Mouse (Mus musculus) neural tube, embryonic 14.5 days (tissue): ENCODE results near the gene Klhl8. TPM values are rescaled to one million over a fixed set of nuclear protein-coding genes. Genes with fewer than 3 reads are reported as not detected.

Experiments used
- ATAC-seq: fragments of 200-750 bp; cut with Nextera tagmentation; 2 replicates; pipeline ENCODE4 v1.8.0; 2017; ENCODE audit warnings: low read depth, mild to moderate bottlenecking, moderate TSS enrichment, moderate library complexity
- H3K27ac ChIP-seq: fragments of 300-500 bp; sonication (generic); 2 replicates; pipeline ENCODE4 v1.5.1; 2014; ENCODE audit warnings: low read depth, mild to moderate bottlenecking, control low read depth, low read length, moderate library complexity, mixed read lengths
- H3K27me3 ChIP-seq: fragments of 300-500 bp; sonication (generic); 2 replicates; pipeline ENCODE4 v1.6.1; 2014; ENCODE audit warnings: low read length; ENCODE audit not compliant: control insufficient read depth, insufficient read depth
- H3K36me3 ChIP-seq: fragments of 300-500 bp; sonication (generic); 2 replicates; pipeline ENCODE4 v1.6.1; 2014; ENCODE audit warnings: low read length, mixed read lengths; ENCODE audit not compliant: control insufficient read depth, insufficient read depth
- H3K4me1 ChIP-seq: fragments of 300-500 bp; sonication (generic); 2 replicates; pipeline ENCODE4 v1.6.1; 2014; ENCODE audit warnings: low read length; ENCODE audit not compliant: control insufficient read depth, insufficient read depth
- H3K4me2 ChIP-seq: fragments of 300-500 bp; sonication (generic); 2 replicates; pipeline ENCODE4 v1.6.1; 2014; ENCODE audit warnings: mild to moderate bottlenecking, low read depth, low read length, control low read depth
- H3K4me3 ChIP-seq: fragments of 300-500 bp; sonication (generic); 2 replicates; pipeline ENCODE4 v1.5.1; 2014; ENCODE audit warnings: low read depth, low read length, control low read depth, mixed read lengths
- H3K9ac ChIP-seq: fragments of 300-500 bp; sonication (generic); replicated peaks from 2 replicates; pipeline ENCODE4 v1.6.1; 2014; ENCODE audit warnings: low read depth, mild to moderate bottlenecking, control low read depth, low read length, mixed read lengths
- H3K9me3 ChIP-seq: fragments of 300-500 bp; sonication (generic); 2 replicates; pipeline ENCODE4 v1.6.1; 2016; ENCODE audit warnings: low read length; ENCODE audit not compliant: control insufficient read depth
- WGBS: fragments of 180-500 bp; shearing (Covaris S2); extraction: QIAGEN DNeasy Blood & Tissue Kit; methylation state at CpG from one replicate; pipeline ENCODE4 v1.1.7; 2014; 5-methylcytosine and 5-hydroxymethylcytosine counted together
- polyA plus RNA-seq: library from polyadenylated mRNA; unstranded; fragments of >200 nt; fragmentation: Nextera tagmentation; extraction: Ambion mirVana; gene quantifications from 2 replicates; pipeline ENCODE4 v1.2.1, GENCODE M21; 2014

Gene Klhl8
- polyA plus RNA-seq, 1 experiment from 2014 or later = 45.2 TPM

GRCm38 (mm10) chr5:103909466-103909865, 1.6 kb downstream of the Klhl8 start:
- H3K4me2 ChIP-seq = no peak overlapping the region
- H3K4me3 ChIP-seq = no peak overlapping the region
- peaks cover 2% of the 10 kb centered on the region; the same call in 1 of the 2 replicates for H3K4me1 ChIP-seq
- H3K36me3 ChIP-seq = no peaks in the 10 kb centered on the region
- H3K27me3 ChIP-seq = no peaks in the 10 kb centered on the region; the same call in 1 of the 2 replicates
- no peak overlapping the region for H3K27ac ChIP-seq
- H3K9me3 ChIP-seq = no peaks in the 10 kb centered on the region
- no peak for ATAC-seq
- no peak overlapping the region for H3K9ac ChIP-seq
- WGBS = 86% methylated on average over 3 of the region's 3 CpGs

- 74% methylated on average over 7 of the region's 7 CpGs for WGBS
- H3K4me2 ChIP-seq = no peak overlapping the region
- no peak for ATAC-seq
Observed at GRCm38 (mm10) chr5:103908851-103909250, 2.2 kb downstream of the Klhl8 start.

GRCm38 (mm10) chr5:103907844-103908243, 3.2 kb downstream of the Klhl8 start:
- Histone ChIP-seq H3K27ac (no peak overlapping the region), H3K9me3 (no peaks in the 10 kb centered on the region), H3K36me3 (no peaks in the 10 kb centered on the region), H3K27me3 (no peaks in the 10 kb centered on the region; the same call in 1 of the 2 replicates), H3K4me2 (no peak overlapping the region), H3K4me3 (no peak overlapping the region), H3K9ac (no peak overlapping the region), H3K4me1 (peaks cover 2% of the 10 kb centered on the region; the same call in 1 of the 2 replicates)
- no peak for ATAC-seq
- WGBS = 81% methylated on average over 4 of the region's 4 CpGs

More at GRCm38 (mm10) chr5:103908851-103909250, 2.2 kb downstream of the Klhl8 start:
- H3K9ac ChIP-seq = no peak overlapping the region
- no peaks in the 10 kb centered on the region for H3K9me3 ChIP-seq
- no peak overlapping the region for H3K27ac ChIP-seq
- no peaks in the 10 kb centered on the region for H3K36me3 ChIP-seq
- no peak overlapping the region for H3K4me3 ChIP-seq
- no peaks in the 10 kb centered on the region; the same call in 1 of the 2 replicates for H3K27me3 ChIP-seq
- peaks cover 2% of the 10 kb centered on the region; the same call in 1 of the 2 replicates for H3K4me1 ChIP-seq

DNA sequence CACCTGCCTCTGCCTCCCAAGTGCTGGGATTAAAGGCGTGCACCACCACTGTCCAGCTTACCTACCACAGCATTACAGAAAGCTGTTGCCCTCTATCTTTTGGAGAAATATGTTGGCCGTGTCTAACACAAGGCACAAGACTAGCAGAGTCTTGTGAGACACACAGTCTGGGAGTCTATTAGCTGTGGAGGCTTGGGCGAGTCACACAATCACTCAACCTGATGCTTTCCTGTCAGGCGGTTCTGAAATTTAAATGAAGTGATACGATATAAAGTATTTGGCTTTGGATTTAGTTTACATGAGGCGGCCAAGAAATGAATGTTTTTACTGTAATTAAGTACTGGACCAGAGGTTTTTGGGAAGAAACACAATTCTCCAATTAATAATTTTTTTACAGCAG, 4.9 kb downstream of the Klhl8 start:
- Histone ChIP-seq H3K27ac (no peak overlapping the region), H3K4me1 (peaks cover 2% of the 10 kb centered on the region; the same call in 1 of the 2 replicates), H3K36me3 (no peaks in the 10 kb centered on the region), H3K9me3 (no peaks in the 10 kb centered on the region), H3K4me3 (no peak overlapping the region), H3K9ac (no peak overlapping the region), H3K27me3 (no peaks in the 10 kb centered on the region; the same call in 1 of the 2 replicates), H3K4me2 (no peak overlapping the region)
- WGBS = 91% methylated on average over 6 of the region's 6 CpGs
- no peak for ATAC-seq

- H3K9me3 ChIP-seq = no peaks in the 10 kb centered on the region
- no peaks in the 10 kb centered on the region for H3K27me3 ChIP-seq
- 6% methylated on average over 1 of the region's 1 CpGs for WGBS
- no peak overlapping the region for H3K27ac ChIP-seq
- H3K4me2 ChIP-seq = no peak overlapping the region
- no peaks in the 10 kb centered on the region for H3K36me3 ChIP-seq
- no peaks in the 10 kb centered on the region for H3K4me1 ChIP-seq
- H3K4me3 ChIP-seq = no peak overlapping the region
- no peak overlapping the region for H3K9ac ChIP-seq
- ATAC-seq = no peak
Observed at GRCm38 (mm10) chr5:103898310-103898709, 12.7 kb downstream of the Klhl8 start.

DNA sequence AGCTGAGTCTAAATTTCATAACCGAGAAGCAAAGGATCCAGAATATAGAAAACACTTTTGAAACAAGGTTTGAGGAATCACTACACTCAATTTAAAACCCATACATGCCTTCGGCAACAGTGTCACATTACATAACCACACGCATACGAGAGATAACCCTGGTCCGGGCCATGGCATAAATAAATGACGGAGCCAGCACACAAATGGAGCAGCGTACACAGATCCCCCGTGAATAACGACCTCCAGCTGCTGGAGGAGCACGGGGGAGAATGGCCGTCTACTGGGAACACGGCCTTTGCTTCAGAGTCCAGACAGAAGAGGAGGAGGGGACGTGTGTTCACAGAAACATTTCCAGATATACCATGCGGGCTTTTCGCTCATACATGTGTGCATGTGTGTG, 21.3 kb downstream of the Klhl8 start:
- Histone ChIP-seq H3K4me3 (no peak overlapping the region), H3K9me3 (no peaks in the 10 kb centered on the region), H3K4me1 (no peaks in the 10 kb centered on the region), H3K27me3 (no peaks in the 10 kb centered on the region), H3K27ac (no peak overlapping the region), H3K36me3 (peaks cover 4% of the 10 kb centered on the region; the same call in 1 of the 2 replicates), H3K9ac (no peak overlapping the region), H3K4me2 (no peak overlapping the region)
- ATAC-seq = no peak
- 56% methylated on average over 15 of the region's 15 CpGs for WGBS

DNA sequence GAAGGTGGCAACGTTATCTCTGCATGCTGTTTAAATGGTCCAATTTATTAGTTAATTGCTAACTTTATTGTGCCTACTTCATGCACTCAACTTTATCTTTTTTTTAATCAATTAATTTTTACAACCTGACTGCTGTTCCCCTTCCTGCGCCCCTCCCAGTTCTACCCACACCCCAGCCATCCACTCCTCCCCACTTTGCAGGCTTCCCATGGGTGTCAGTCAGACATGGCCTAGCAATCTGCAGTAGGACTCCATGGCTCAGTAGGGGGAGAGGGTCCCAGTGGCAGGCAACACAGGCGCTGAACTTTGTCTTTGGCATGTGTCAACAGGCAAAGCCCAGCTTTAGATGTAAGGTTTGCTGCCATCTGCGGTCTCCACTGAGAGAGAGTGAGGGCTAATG, 47.3 kb downstream of the Klhl8 start:
- H3K36me3 ChIP-seq = no peaks in the 10 kb centered on the region
- no peaks in the 10 kb centered on the region for H3K27me3 ChIP-seq
- H3K4me2 ChIP-seq = no peak overlapping the region
- H3K4me1 ChIP-seq = no peaks in the 10 kb centered on the region
- no peak overlapping the region for H3K9ac ChIP-seq
- 78% methylated on average over 4 of the region's 4 CpGs for WGBS
- no peak for ATAC-seq
- H3K27ac ChIP-seq = no peak overlapping the region
- no peak overlapping the region for H3K4me3 ChIP-seq
- H3K9me3 ChIP-seq = no peaks in the 10 kb centered on the region

DNA sequence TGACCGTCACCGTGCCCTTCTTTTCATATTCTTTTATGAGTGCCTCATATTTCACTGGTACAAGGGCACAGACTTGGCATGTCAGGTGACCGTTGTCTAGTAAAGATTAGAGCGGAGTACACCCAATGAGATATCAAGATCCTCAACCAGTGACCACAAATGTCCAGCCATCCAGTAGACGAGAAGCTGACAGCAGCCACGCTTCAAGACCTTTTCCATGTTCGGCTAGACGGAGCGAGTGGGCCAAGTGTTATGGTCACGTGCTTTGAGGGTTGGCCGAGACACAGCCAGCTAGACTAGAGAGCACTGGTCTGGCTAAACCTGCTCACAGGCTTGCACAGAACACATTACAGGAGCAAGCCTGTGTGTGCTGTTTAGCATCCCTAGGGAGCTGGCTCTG, 50.4 kb downstream of the Klhl8 start:
- Histone ChIP-seq H3K4me1 (0 out of 2 replicates have a peak, but pooled peaks cover 2% of the 10 kb centered on the region), H3K9me3 (no peaks in the 10 kb centered on the region), H3K36me3 (no peaks in the 10 kb centered on the region), H3K9ac (no peak overlapping the region), H3K4me3 (no peak overlapping the region), H3K27me3 (no peaks in the 10 kb centered on the region), H3K27ac (no peak overlapping the region), H3K4me2 (no peak overlapping the region)
- 94% methylated on average over 11 of the region's 11 CpGs for WGBS
- no peak for ATAC-seq

DNA sequence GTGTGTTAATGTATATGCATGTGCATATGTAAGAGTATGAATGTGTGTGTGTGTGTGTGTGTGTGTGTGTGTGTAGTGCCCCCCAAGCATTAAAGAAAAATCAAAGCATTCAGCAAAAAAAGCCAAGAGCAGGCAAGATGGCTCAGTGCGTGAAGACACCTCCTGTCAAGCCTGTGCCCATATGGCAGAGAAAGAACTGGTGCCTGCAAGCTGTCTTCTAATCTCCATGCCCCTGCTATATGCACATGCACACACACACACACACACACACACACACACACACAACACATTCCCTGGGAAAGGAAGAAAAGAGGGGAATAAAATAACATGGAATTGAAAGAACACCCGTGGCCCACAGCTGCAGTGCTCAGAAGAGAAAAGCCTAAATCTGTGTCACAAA, 53.9 kb downstream of the Klhl8 start:
- Histone ChIP-seq H3K36me3 (no peaks in the 10 kb centered on the region), H3K9ac (no peak overlapping the region), H3K27me3 (no peaks in the 10 kb centered on the region), H3K4me1 (0 out of 2 replicates have a peak, but pooled peaks cover 7% of the 10 kb centered on the region), H3K4me2 (no peak overlapping the region), H3K9me3 (no peaks in the 10 kb centered on the region), H3K4me3 (no peak overlapping the region), H3K27ac (no peak overlapping the region)
- WGBS = 80% methylated on average over 2 of the region's 2 CpGs
- ATAC-seq = no peak
